In genomic region chr1:162052755-162053154, GRCm38 (mm10) we compare ENCODE assay signal across 12 mouse cellular contexts.
DNase-seq lines count a peak whose midpoint lies in the region; ATAC-seq and TF ChIP-seq lines count a peak whose summit lies in the region.
"Had no signal": no experiment of that assay in that cellular context is flagged by ENCODE, and none has a peak within 500 bp of the region (broad histone marks: within the 10 kb centered on the region; RNA-seq: fewer than 3 reads in every experiment).

No protein-coding gene starts in this region.

- no peak overlapping the region for H3K9ac ChIP-seq in forebrain, embryonic 13.5 days
- H3K9ac ChIP-seq in forebrain, embryonic 12.5 days = no peak overlapping the region
- H3K9ac ChIP-seq in midbrain, embryonic 11.5 days (ENCODE audit: low read length) = no peak overlapping the region
- H3K9ac ChIP-seq in midbrain, postnatal 0 days (replicated peaks; ENCODE audit: low read length, poor library complexity, severe bottlenecking) = no peak overlapping the region
- H3K9ac ChIP-seq: liver, postnatal 0 days had no signal

- peak; percentile 86 for DNase-seq in midbrain, embryonic 11.5 days (ENCODE audit: low spot score, missing footprints)
- DNase-seq in midbrain, embryonic 10.5 days (ENCODE audit: low spot score) = no peak
- DNase-seq in limb, embryonic 10.5 days (ENCODE audit: low spot score) = no peak
- DNase-seq in midbrain, postnatal 0 days (ENCODE audit: low spot score) = no peak
- DNase-seq in urinary bladder, postnatal 14 days (ENCODE audit: low spot score) = no peak
- DNase-seq in adrenal gland, adult 2 months = no peak
- DNase-seq: cerebellum, adult 11 months; liver, postnatal 0 days; spleen, adult 18-20 months had no signal

- H3K9me3 ChIP-seq in forebrain, embryonic 13.5 days (replicated peaks) = no peaks in the 10 kb centered on the region
- H3K9me3 ChIP-seq in forebrain, embryonic 12.5 days = no peaks in the 10 kb centered on the region
- H3K9me3 ChIP-seq in midbrain, embryonic 11.5 days (ENCODE audit: control insufficient read depth, low read length) = no peaks in the 10 kb centered on the region
- H3K9me3 ChIP-seq in midbrain, embryonic 10.5 days (replicated peaks) = no peaks in the 10 kb centered on the region
- no peaks in the 10 kb centered on the region for H3K9me3 ChIP-seq in limb, embryonic 10.5 days (replicated peaks)
- no peaks in the 10 kb centered on the region for H3K9me3 ChIP-seq in midbrain, postnatal 0 days (ENCODE audit: low read length)

- no peaks in the 10 kb centered on the region for H3K36me3 ChIP-seq in forebrain, embryonic 13.5 days (ENCODE audit: poor library complexity, severe bottlenecking)
- H3K36me3 ChIP-seq in forebrain, embryonic 12.5 days (replicated peaks) = no peaks in the 10 kb centered on the region
- no peaks in the 10 kb centered on the region for H3K36me3 ChIP-seq in midbrain, embryonic 11.5 days (ENCODE audit: control insufficient read depth, insufficient read depth, low read length)
- H3K36me3 ChIP-seq in midbrain, embryonic 10.5 days = no peaks in the 10 kb centered on the region
- no peaks in the 10 kb centered on the region for H3K36me3 ChIP-seq in limb, embryonic 10.5 days
- H3K36me3 ChIP-seq in midbrain, postnatal 0 days (ENCODE audit: insufficient read depth, low read length) = no peaks in the 10 kb centered on the region

- WGBS in forebrain, embryonic 13.5 days = 68% methylated on average over 6 of the region's 6 CpGs
- WGBS in forebrain, embryonic 12.5 days = 68% methylated on average over 6 of the region's 6 CpGs
- WGBS in midbrain, embryonic 11.5 days = 56% methylated on average over 6 of the region's 6 CpGs
- WGBS in midbrain, embryonic 10.5 days = 73% methylated on average over 6 of the region's 6 CpGs
- WGBS in limb, embryonic 10.5 days = 81% methylated on average over 6 of the region's 6 CpGs
- 60% methylated on average over 6 of the region's 6 CpGs for WGBS in midbrain, postnatal 0 days

- ATAC-seq in forebrain, embryonic 13.5 days = 0 out of 2 replicates have a peak, but pooled peaks have one; percentile 33
- ATAC-seq in forebrain, embryonic 12.5 days (ENCODE audit: low FRiP score) = no peak
- no peak for ATAC-seq in midbrain, embryonic 11.5 days (ENCODE audit: low FRiP score)
- ATAC-seq in midbrain, postnatal 0 days (ENCODE audit: low FRiP score) = no peak
- ATAC-seq: liver, postnatal 0 days had no signal

- no peak for TF ChIP-seq CTCF in midbrain, postnatal 0 days (IDR thresholded peaks at IDR 0.05)

- H3K4me2 ChIP-seq in forebrain, embryonic 13.5 days = no peak overlapping the region
- no peak overlapping the region for H3K4me2 ChIP-seq in forebrain, embryonic 12.5 days
- H3K4me2 ChIP-seq in midbrain, embryonic 11.5 days = no peak overlapping the region
- no peak overlapping the region for H3K4me2 ChIP-seq in midbrain, postnatal 0 days (ENCODE audit: low read depth, low read length, poor library complexity, severe bottlenecking)

- H3K27ac ChIP-seq in forebrain, embryonic 13.5 days = no peak overlapping the region
- H3K27ac ChIP-seq in forebrain, embryonic 12.5 days = no peak overlapping the region
- H3K27ac ChIP-seq in midbrain, embryonic 11.5 days (ENCODE audit: low read depth, low read length) = no peak overlapping the region
- no peak overlapping the region for H3K27ac ChIP-seq in midbrain, embryonic 10.5 days (replicated peaks)
- peak overlapping the region; percentile 86 for H3K27ac ChIP-seq in limb, embryonic 10.5 days
- H3K27ac ChIP-seq in midbrain, postnatal 0 days (ENCODE audit: low read depth, low read length) = 0 out of 2 replicates have a peak overlapping the region, but pooled peaks have one; percentile 55
- H3K27ac ChIP-seq: macrophage had no signal

- no peaks in the 10 kb centered on the region for H3K27me3 ChIP-seq in forebrain, embryonic 13.5 days
- H3K27me3 ChIP-seq in forebrain, embryonic 12.5 days = no peaks in the 10 kb centered on the region
- no peaks in the 10 kb centered on the region for H3K27me3 ChIP-seq in midbrain, embryonic 11.5 days (ENCODE audit: control insufficient read depth, insufficient read depth, low read length)
- H3K27me3 ChIP-seq in midbrain, embryonic 10.5 days (ENCODE audit: low read depth, poor library complexity, severe bottlenecking) = no peaks in the 10 kb centered on the region
- no peaks in the 10 kb centered on the region for H3K27me3 ChIP-seq in limb, embryonic 10.5 days (ENCODE audit: low read depth, poor library complexity, severe bottlenecking)
- no peaks in the 10 kb centered on the region for H3K27me3 ChIP-seq in midbrain, postnatal 0 days (ENCODE audit: insufficient read depth, low read length)

- peaks cover 20% of the 10 kb centered on the region for H3K4me1 ChIP-seq in forebrain, embryonic 13.5 days
- H3K4me1 ChIP-seq in forebrain, embryonic 12.5 days = peaks cover 14% of the 10 kb centered on the region
- H3K4me1 ChIP-seq in midbrain, embryonic 11.5 days (ENCODE audit: control insufficient read depth, insufficient read depth, low read length) = no peaks in the 10 kb centered on the region; the same call in 1 of the 2 replicates
- peaks cover 23% of the 10 kb centered on the region for H3K4me1 ChIP-seq in midbrain, embryonic 10.5 days
- H3K4me1 ChIP-seq in limb, embryonic 10.5 days = peaks cover 39% of the 10 kb centered on the region
- H3K4me1 ChIP-seq in midbrain, postnatal 0 days (ENCODE audit: insufficient read depth, low read length) = no peaks in the 10 kb centered on the region

- no peak overlapping the region for H3K4me3 ChIP-seq in forebrain, embryonic 13.5 days
- no peak overlapping the region for H3K4me3 ChIP-seq in forebrain, embryonic 12.5 days (replicated peaks)
- no peak overlapping the region for H3K4me3 ChIP-seq in midbrain, embryonic 11.5 days (ENCODE audit: low read depth, low read length)
- no peak overlapping the region for H3K4me3 ChIP-seq in midbrain, embryonic 10.5 days
- no peak overlapping the region for H3K4me3 ChIP-seq in limb, embryonic 10.5 days
- H3K4me3 ChIP-seq in midbrain, postnatal 0 days (ENCODE audit: low read depth, low read length) = no peak overlapping the region

Comparison
In these comparisons a context has a peak if more than half of its experiments do, and no peak if none do; other contexts are left out.
1. H3K27ac ChIP-seq: peak in limb, embryonic 10.5 days (single experiment) and midbrain, postnatal 0 days (single experiment); none in forebrain, embryonic 13.5 days (single experiment), forebrain, embryonic 12.5 days (single experiment), midbrain, embryonic 11.5 days (single experiment) and midbrain, embryonic 10.5 days (single experiment).